Mouse (Mus musculus) embryonic facial prominence, embryonic 15.5 days (tissue): ENCODE measurements around the gene Rnf220. TPM values are rescaled to one million over a fixed set of nuclear protein-coding genes. Genes with fewer than 3 reads are reported as not detected.

Experiments
- ATAC-seq: fragments of 200-750 bp; cut with Nextera tagmentation; 2 replicates; pipeline ENCODE4 v1.8.0; 2017; ENCODE audit warnings: low read depth, moderate TSS enrichment; ENCODE audit not compliant: insufficient number of reproducible peaks, low FRiP score, low TSS enrichment
- H3K27ac ChIP-seq: fragments of 300-500 bp; sonication (generic); replicated peaks from 2 replicates; pipeline ENCODE4 v1.5.1; 2015; ENCODE audit warnings: mild to moderate bottlenecking, inconsistent platforms
- H3K27me3 ChIP-seq: fragments of 300-500 bp; sonication (generic); 2 replicates; pipeline ENCODE4 v1.6.1; 2015; ENCODE audit warnings: inconsistent platforms
- H3K36me3 ChIP-seq: fragments of 300-500 bp; sonication (generic); 2 replicates; pipeline ENCODE4 v1.6.1; 2015; ENCODE audit warnings: mild to moderate bottlenecking, inconsistent platforms
- H3K4me1 ChIP-seq: fragments of 300-500 bp; sonication (generic); 2 replicates; pipeline ENCODE4 v1.6.1; 2015; ENCODE audit warnings: inconsistent platforms
- H3K4me2 ChIP-seq: fragments of 300-500 bp; sonication (generic); replicated peaks from 2 replicates; pipeline ENCODE4 v1.6.1; 2015; ENCODE audit warnings: mild to moderate bottlenecking, inconsistent platforms
- H3K4me3 ChIP-seq: fragments of 300-500 bp; sonication (generic); replicated peaks from 2 replicates; pipeline ENCODE4 v1.5.1; 2015; ENCODE audit warnings: mild to moderate bottlenecking, inconsistent platforms
- H3K9ac ChIP-seq: fragments of 300-500 bp; sonication (generic); 2 replicates; pipeline ENCODE4 v1.6.1; 2015; ENCODE audit warnings: inconsistent platforms
- H3K9me3 ChIP-seq: fragments of 300-500 bp; sonication (generic); replicated peaks from 2 replicates; pipeline ENCODE4 v1.6.1; 2016; ENCODE audit warnings: inconsistent platforms
- WGBS: fragments of 180-500 bp; shearing (Covaris S2); methylation state at CpG from one replicate; pipeline ENCODE4 v1.1.7; 2015; 5-methylcytosine and 5-hydroxymethylcytosine counted together
- polyA plus RNA-seq: library from polyadenylated mRNA; unstranded; fragments of >200 nt; fragmentation: Nextera tagmentation; extraction: Ambion mirVana; gene quantifications from 2 replicates; pipeline ENCODE4 v1.2.1, GENCODE M21; 2015

Gene Rnf220
- polyA plus RNA-seq, 1 experiment from 2014 or later, result 77.6 TPM

DNA sequence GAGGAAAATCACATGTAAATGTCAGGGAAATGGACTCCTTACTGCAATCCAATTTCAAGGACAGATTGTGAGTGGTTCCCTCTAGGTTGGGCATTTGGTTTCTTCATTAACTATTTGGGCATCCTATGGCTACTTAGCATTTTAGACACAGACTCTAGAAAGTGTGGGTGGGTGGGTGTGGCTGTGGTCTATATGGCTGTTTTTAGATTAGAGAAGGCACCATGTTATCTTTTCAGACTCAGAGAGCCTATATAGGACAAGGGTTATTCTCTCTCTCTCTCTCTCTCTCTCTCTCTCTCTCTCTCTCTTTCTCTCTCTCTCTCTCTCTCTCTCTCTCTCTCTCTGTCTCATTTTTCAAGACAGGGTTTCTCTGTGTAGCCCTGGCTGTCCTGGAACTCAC, 20.5 kb downstream of the Rnf220 start:
- Histone ChIP-seq H3K4me2 (no peak overlapping the region), H3K36me3 (no peaks in the 10 kb centered on the region), H3K4me3 (no peak overlapping the region), H3K4me1 (0 out of 2 replicates have a peak, but pooled peaks cover 11% of the 10 kb centered on the region), H3K27ac (no peak overlapping the region), H3K27me3 (peaks cover 4% of the 10 kb centered on the region; the same call in 1 of the 2 replicates), H3K9ac (no peak overlapping the region), H3K9me3 (no peaks in the 10 kb centered on the region)
- no peak for ATAC-seq

DNA sequence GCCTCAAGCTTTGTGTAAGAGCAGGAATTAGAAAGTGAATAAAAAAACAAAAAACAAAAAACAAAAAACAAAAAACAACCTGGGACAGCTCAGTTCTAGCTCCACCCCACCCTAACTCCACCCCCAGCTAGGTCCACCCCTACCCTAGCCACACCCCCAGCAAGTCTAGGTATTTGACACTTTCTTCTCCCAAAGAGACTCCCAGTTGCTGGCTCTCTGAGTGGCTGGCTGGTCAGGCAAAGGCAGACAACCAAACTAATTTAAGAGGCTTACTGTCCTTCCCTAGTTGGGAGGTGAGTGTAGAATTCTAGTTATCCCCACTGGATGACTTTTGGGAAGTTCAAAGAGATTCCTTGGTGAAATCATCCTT, 22.9 kb downstream of the Rnf220 start:
- H3K27ac ChIP-seq, result no peak overlapping the region
- H3K4me2 ChIP-seq, result no peak overlapping the region
- H3K4me1 ChIP-seq, result 0 out of 2 replicates have a peak, but pooled peaks cover 11% of the 10 kb centered on the region
- H3K4me3 ChIP-seq, result no peak overlapping the region
- H3K9ac ChIP-seq, result no peak overlapping the region
- H3K27me3 ChIP-seq, result peaks cover 4% of the 10 kb centered on the region; the same call in 1 of the 2 replicates
- H3K9me3 ChIP-seq, result no peaks in the 10 kb centered on the region
- H3K36me3 ChIP-seq, result no peaks in the 10 kb centered on the region
- ATAC-seq, result no peak

- H3K4me2 ChIP-seq, result no peak overlapping the region
- no peak for ATAC-seq
- 0 out of 2 replicates have a peak, but pooled peaks cover 11% of the 10 kb centered on the region for H3K4me1 ChIP-seq
- H3K4me3 ChIP-seq, result no peak overlapping the region
- H3K36me3 ChIP-seq, result no peaks in the 10 kb centered on the region
- WGBS, result 70% methylated on average over 14 of the region's 14 CpGs
- no peak overlapping the region for H3K27ac ChIP-seq
- H3K27me3 ChIP-seq, result peaks cover 4% of the 10 kb centered on the region; the same call in 1 of the 2 replicates
- no peaks in the 10 kb centered on the region for H3K9me3 ChIP-seq
- no peak overlapping the region for H3K9ac ChIP-seq
Measured at GRCm38 (mm10) chr4:117473291-117473984, 23.4 kb downstream of the Rnf220 start.

DNA sequence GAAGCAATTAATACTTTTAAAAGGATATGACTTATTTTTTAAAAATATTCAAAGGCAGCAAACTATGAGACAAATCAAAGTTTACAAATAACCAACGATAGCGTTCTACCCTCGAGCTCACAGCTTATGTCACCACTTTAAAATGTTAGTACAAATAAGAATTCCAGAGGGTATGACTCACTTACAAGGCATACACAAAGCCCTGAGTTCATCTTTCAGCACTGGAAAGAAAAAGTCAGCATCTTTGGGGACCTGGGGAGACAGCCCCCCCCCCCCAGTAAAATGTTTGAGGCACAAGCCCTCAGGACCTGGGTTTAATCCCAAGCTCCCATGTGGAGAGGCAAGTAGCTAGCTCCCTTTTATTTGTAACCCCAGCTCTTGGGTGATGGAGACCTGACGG, 27.4 kb downstream of the Rnf220 start:
- Histone ChIP-seq H3K4me2 (no peak overlapping the region), H3K36me3 (no peaks in the 10 kb centered on the region), H3K27me3 (no peaks in the 10 kb centered on the region), H3K27ac (no peak overlapping the region), H3K4me1 (no peaks in the 10 kb centered on the region), H3K4me3 (no peak overlapping the region), H3K9ac (no peak overlapping the region), H3K9me3 (no peaks in the 10 kb centered on the region)
- no peak for ATAC-seq
- WGBS, result 55% methylated on average over 4 of the region's 4 CpGs

- Histone ChIP-seq H3K9me3 (no peaks in the 10 kb centered on the region), H3K27ac (no peak overlapping the region), H3K27me3 (no peaks in the 10 kb centered on the region), H3K36me3 (no peaks in the 10 kb centered on the region), H3K9ac (no peak overlapping the region), H3K4me1 (no peaks in the 10 kb centered on the region), H3K4me2 (no peak overlapping the region), H3K4me3 (no peak overlapping the region)
- 81% methylated on average over 7 of the region's 7 CpGs for WGBS
- ATAC-seq, result no peak
Measured at GRCm38 (mm10) chr4:117467936-117468335, 28.9 kb downstream of the Rnf220 start.

DNA sequence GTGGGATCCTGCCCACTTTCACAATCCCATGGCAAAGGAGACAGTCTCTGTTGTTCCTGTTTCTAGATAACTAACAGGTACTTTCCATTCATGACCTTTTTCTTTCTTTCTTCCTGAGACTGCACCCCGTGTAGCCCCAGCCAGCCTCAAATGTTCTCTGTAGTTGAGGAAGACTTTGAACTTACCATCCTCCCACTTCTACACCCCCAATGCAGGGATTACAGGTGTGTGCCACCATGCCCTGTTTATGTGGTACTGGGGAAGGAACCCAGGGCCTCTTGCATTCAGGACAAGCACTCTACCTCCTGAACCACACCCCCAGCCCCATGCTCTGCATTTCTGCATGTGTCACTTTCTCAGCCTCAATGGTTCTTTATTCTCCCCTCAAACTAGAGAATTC, 47.7 kb downstream of the Rnf220 start:
- WGBS, result 93% methylated on average over 1 of the region's 1 CpGs
- H3K27me3 ChIP-seq, result no peaks in the 10 kb centered on the region
- no peaks in the 10 kb centered on the region for H3K4me1 ChIP-seq
- no peak overlapping the region for H3K9ac ChIP-seq
- H3K4me2 ChIP-seq, result no peak overlapping the region
- H3K4me3 ChIP-seq, result no peak overlapping the region
- no peak for ATAC-seq
- H3K36me3 ChIP-seq, result no peaks in the 10 kb centered on the region
- no peak overlapping the region for H3K27ac ChIP-seq
- H3K9me3 ChIP-seq, result no peaks in the 10 kb centered on the region

DNA sequence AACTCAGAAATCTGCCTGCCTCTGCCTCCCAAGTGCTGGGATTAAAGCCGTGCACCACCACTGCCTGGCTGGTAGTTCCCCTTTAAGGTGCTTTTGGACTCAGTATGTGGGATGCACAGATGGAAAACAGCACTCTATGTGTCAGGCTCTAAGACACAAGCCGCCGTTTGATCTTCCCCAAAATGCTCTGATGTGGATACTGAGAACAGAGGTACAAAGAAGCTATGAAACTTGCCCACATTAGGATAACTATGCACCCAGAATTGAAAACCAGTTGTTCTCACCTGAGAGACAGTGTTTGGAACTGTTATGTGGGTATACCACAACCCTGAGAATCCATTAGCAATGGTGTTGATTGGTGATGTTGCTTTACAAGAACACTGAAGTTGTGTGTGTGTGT, 48.9 kb downstream of the Rnf220 start:
- H3K9me3 ChIP-seq, result no peaks in the 10 kb centered on the region
- H3K4me2 ChIP-seq, result no peak overlapping the region
- WGBS, result 90% methylated on average over 3 of the region's 3 CpGs
- no peak overlapping the region for H3K27ac ChIP-seq
- H3K4me1 ChIP-seq, result no peaks in the 10 kb centered on the region
- no peaks in the 10 kb centered on the region for H3K27me3 ChIP-seq
- H3K9ac ChIP-seq, result no peak overlapping the region
- ATAC-seq, result no peak
- H3K36me3 ChIP-seq, result no peaks in the 10 kb centered on the region
- no peak overlapping the region for H3K4me3 ChIP-seq

- no peak for ATAC-seq
- no peak overlapping the region for H3K4me3 ChIP-seq
- no peaks in the 10 kb centered on the region for H3K9me3 ChIP-seq
- H3K9ac ChIP-seq, result no peak overlapping the region
- H3K4me1 ChIP-seq, result no peaks in the 10 kb centered on the region
- H3K27ac ChIP-seq, result no peak overlapping the region
- no peaks in the 10 kb centered on the region for H3K27me3 ChIP-seq
- 86% methylated on average over 19 of the region's 19 CpGs for WGBS
- no peaks in the 10 kb centered on the region for H3K36me3 ChIP-seq
- H3K4me2 ChIP-seq, result no peak overlapping the region
Measured at GRCm38 (mm10) chr4:117445516-117446207, 51.2 kb downstream of the Rnf220 start.

GRCm38 (mm10) chr4:117438919-117439318, 57.9 kb downstream of the Rnf220 start:
- Histone ChIP-seq H3K4me2 (no peak overlapping the region), H3K27ac (no peak overlapping the region), H3K4me3 (no peak overlapping the region), H3K36me3 (no peaks in the 10 kb centered on the region), H3K27me3 (peaks cover 8% of the 10 kb centered on the region; the same call in 1 of the 2 replicates), H3K9ac (no peak overlapping the region), H3K9me3 (no peaks in the 10 kb centered on the region), H3K4me1 (no peaks in the 10 kb centered on the region; the same call in 1 of the 2 replicates)
- ATAC-seq, result no peak
- 73% methylated on average over 3 of the region's 3 CpGs for WGBS

GRCm38 (mm10) chr4:117438064-117438463, 58.8 kb downstream of the Rnf220 start:
- H3K4me2 ChIP-seq, result no peak overlapping the region

GRCm38 (mm10) chr4:117436995-117437660, 59.7 kb downstream of the Rnf220 start:
- H3K9me3 ChIP-seq, result no peaks in the 10 kb centered on the region
- 23% methylated on average over 14 of the region's 14 CpGs for WGBS
- H3K9ac ChIP-seq, result no peak overlapping the region
- no peaks in the 10 kb centered on the region for H3K36me3 ChIP-seq
- no peak for ATAC-seq
- no peak overlapping the region for H3K27ac ChIP-seq
- peaks cover 8% of the 10 kb centered on the region; the same call in 1 of the 2 replicates for H3K27me3 ChIP-seq
- no peak overlapping the region for H3K4me2 ChIP-seq
- no peaks in the 10 kb centered on the region; the same call in 1 of the 2 replicates for H3K4me1 ChIP-seq
- H3K4me3 ChIP-seq, result no peak overlapping the region

More at GRCm38 (mm10) chr4:117438064-117438463, 58.8 kb downstream of the Rnf220 start:
- no peak overlapping the region for H3K4me3 ChIP-seq
- H3K36me3 ChIP-seq, result no peaks in the 10 kb centered on the region
- no peak overlapping the region for H3K9ac ChIP-seq
- H3K27me3 ChIP-seq, result peaks cover 8% of the 10 kb centered on the region; the same call in 1 of the 2 replicates
- ATAC-seq, result no peak
- 82% methylated on average over 14 of the region's 14 CpGs for WGBS
- no peak overlapping the region for H3K27ac ChIP-seq
- H3K9me3 ChIP-seq, result no peaks in the 10 kb centered on the region
- H3K4me1 ChIP-seq, result no peaks in the 10 kb centered on the region; the same call in 1 of the 2 replicates
